Mouse (Mus musculus) midbrain, embryonic 16.5 days (tissue): Measurements from ENCODE around the gene Gpr176. TPM values are rescaled to one million over a fixed set of nuclear protein-coding genes. Genes with fewer than 3 reads are reported as not detected.

Source experiments
- ATAC-seq: fragments of 200-750 bp; cut with Nextera tagmentation; 2 replicates; pipeline ENCODE4 v1.8.0; 2017; ENCODE audit warnings: moderate TSS enrichment
- H3K27ac ChIP-seq: fragments of 300-500 bp; sonication (generic); 2 replicates; pipeline ENCODE4 v1.5.1; 2014; ENCODE audit warnings: mild to moderate bottlenecking, low read length, mixed read lengths
- H3K27me3 ChIP-seq: fragments of 300-500 bp; sonication (generic); 2 replicates; pipeline ENCODE4 v1.6.1; 2014; ENCODE audit warnings: low read depth, low read length, mixed read lengths; ENCODE audit not compliant: control insufficient read depth, insufficient read depth
- H3K36me3 ChIP-seq: fragments of 300-500 bp; sonication (generic); 2 replicates; pipeline ENCODE4 v1.6.1; 2014; ENCODE audit warnings: mild to moderate bottlenecking, low read length, moderate library complexity, mixed read lengths; ENCODE audit not compliant: control insufficient read depth, insufficient read depth
- H3K4me1 ChIP-seq: fragments of 300-500 bp; sonication (generic); 2 replicates; pipeline ENCODE4 v1.6.1; 2014; ENCODE audit warnings: mild to moderate bottlenecking, low read length, mixed read lengths; ENCODE audit not compliant: control insufficient read depth, insufficient read depth
- H3K4me2 ChIP-seq: fragments of 300-500 bp; sonication (generic); 2 replicates; pipeline ENCODE4 v1.6.1; 2014; ENCODE audit warnings: mild to moderate bottlenecking, low read length, mixed read lengths
- H3K4me3 ChIP-seq: fragments of 300-500 bp; sonication (generic); 2 replicates; pipeline ENCODE4 v1.5.1; 2014; ENCODE audit warnings: low read depth, mild to moderate bottlenecking, low read length, moderate library complexity, mixed read lengths
- H3K9ac ChIP-seq: fragments of 300-500 bp; sonication (generic); 2 replicates; pipeline ENCODE4 v1.6.1; 2014; ENCODE audit warnings: low read depth, low read length, mixed read lengths
- H3K9me3 ChIP-seq: fragments of 300-500 bp; sonication (generic); replicated peaks from 2 replicates; pipeline ENCODE4 v1.6.1; 2014; ENCODE audit warnings: mild to moderate bottlenecking, low read length, mixed read lengths; ENCODE audit not compliant: control insufficient read depth, poor library complexity, severe bottlenecking
- WGBS: fragments of 180-500 bp; shearing (Covaris S2); extraction: QIAGEN DNeasy Blood & Tissue Kit; methylation state at CpG from one replicate; pipeline ENCODE4 v1.1.7; 2014; 5-methylcytosine and 5-hydroxymethylcytosine counted together
- polyA plus RNA-seq: library from polyadenylated mRNA; unstranded; fragments of >200 nt; fragmentation: Nextera tagmentation; extraction: Ambion mirVana; gene quantifications from 2 replicates; pipeline ENCODE4 v1.2.1, GENCODE M21; 2015

The Gpr176 gene
- polyA plus RNA-seq, 1 experiment from 2014 or later, result 7.7 TPM

DNA sequence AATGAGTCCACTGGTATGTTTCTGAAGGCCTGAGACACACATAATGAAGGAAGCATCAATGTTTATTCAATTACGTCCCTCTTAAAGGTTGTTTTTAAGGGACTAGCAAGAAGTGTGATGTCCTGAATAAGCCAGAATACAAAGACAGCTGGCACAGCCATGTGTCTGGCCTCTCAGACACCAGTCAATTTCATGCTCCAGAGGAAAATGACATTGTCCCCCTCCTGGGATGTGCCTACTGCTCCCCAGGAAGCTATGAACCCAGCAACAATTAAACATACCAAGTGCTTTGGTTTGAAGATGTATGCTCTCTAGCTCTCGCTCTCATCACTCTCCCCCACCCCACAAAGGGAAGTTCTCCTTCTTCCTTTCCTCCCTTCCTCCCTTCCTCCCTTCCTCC, 56.3 kb downstream of the Gpr176 start:
- H3K9ac ChIP-seq, result no peak overlapping the region
- peaks cover 12% of the 10 kb centered on the region for H3K4me1 ChIP-seq
- no peaks in the 10 kb centered on the region for H3K27me3 ChIP-seq
- H3K4me3 ChIP-seq, result no peak overlapping the region
- H3K27ac ChIP-seq, result no peak overlapping the region
- no peaks in the 10 kb centered on the region for H3K36me3 ChIP-seq
- no peaks in the 10 kb centered on the region for H3K9me3 ChIP-seq
- 53% methylated on average over 2 of the region's 2 CpGs for WGBS
- no peak for ATAC-seq
- H3K4me2 ChIP-seq, result no peak overlapping the region

DNA sequence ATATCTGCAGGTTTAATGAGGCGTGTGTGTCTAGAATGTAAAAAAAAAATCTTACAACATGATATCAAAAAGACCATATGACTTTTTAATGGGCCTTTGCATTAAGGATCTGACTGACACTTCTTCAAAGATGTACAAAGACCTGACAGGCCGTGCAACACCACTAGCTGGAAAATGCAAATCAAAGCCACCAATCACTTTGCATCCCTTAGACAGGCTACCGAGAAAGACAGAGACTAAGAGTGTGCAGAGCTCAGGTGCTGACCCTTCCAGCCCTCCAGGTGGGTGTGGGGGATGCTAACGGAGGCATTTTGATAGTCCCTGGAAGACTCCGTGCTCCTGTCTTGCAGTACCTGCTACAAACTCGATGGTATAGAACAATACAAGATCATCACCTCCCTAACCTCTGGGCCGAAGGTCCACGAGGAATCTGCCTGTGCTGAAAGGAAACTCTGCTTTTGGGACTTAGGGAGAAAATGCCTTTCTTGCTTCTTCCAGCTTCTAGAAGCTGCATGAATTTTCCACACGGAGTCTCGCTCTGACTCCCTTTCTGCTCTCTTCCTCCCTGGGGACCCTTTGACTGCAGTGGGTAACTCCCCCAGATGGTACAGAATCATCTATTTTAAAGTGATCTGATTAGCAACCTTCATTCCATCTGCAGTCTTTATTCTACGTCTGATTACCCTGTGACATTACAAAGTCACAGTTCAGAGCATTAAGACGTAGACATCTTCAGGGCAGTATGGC, 57.4 kb downstream of the Gpr176 start:
- Histone ChIP-seq H3K4me3 (no peak overlapping the region), H3K36me3 (no peaks in the 10 kb centered on the region), H3K27ac (no peak overlapping the region), H3K4me1 (peaks cover 12% of the 10 kb centered on the region), H3K9me3 (no peaks in the 10 kb centered on the region), H3K9ac (no peak overlapping the region), H3K27me3 (no peaks in the 10 kb centered on the region), H3K4me2 (no peak overlapping the region)
- WGBS, result 84% methylated on average over 12 of the region's 12 CpGs
- no peak for ATAC-seq

DNA sequence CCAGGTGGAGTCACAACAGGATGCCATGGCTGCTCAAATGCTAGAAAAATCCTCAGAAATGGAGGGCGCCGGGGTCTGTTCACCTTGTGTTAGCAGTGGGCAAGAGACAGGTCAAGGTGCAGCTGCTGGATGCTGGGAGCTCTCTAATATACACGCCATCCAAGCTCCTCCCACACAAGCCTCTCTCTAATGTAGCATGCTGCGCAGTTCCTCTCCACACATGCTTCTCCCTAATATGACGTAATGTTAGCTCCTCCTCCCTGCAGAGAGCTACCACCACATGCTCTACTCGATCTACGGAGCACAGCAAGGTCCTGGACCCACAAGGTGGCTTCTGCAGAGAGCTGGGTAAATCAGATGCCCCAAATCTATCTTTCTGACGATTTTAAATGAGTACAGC, 65.7 kb downstream of the Gpr176 start:
- Histone ChIP-seq H3K4me2 (no peak overlapping the region), H3K4me3 (no peak overlapping the region), H3K36me3 (no peaks in the 10 kb centered on the region), H3K9me3 (no peaks in the 10 kb centered on the region), H3K9ac (no peak overlapping the region), H3K4me1 (no peaks in the 10 kb centered on the region), H3K27ac (no peak overlapping the region), H3K27me3 (no peaks in the 10 kb centered on the region)
- peak; percentile 33; the same call in 1 of the 2 replicates for ATAC-seq
- 72% methylated on average over 8 of the region's 8 CpGs for WGBS

DNA sequence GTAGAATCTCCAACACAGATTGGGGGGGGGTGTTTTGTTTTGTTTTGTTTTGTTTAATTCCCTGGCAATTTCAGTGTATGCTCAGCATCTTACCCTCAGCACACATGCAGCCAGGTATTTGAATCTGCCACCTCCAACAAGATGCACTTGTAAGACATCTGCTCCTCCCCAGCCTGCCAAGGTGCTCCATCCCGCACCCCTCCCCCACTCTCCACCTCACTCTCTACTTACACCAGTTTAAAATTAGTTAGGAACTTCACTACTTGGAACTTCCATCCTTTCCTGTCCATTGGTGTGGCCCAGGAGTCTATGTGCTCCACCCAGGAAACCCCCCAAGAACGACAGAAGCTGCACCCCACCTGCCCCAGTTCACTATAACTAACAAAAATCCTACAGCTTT, 66.3 kb downstream of the Gpr176 start:
- no peaks in the 10 kb centered on the region for H3K9me3 ChIP-seq
- H3K27me3 ChIP-seq, result no peaks in the 10 kb centered on the region
- H3K36me3 ChIP-seq, result no peaks in the 10 kb centered on the region
- no peak overlapping the region for H3K27ac ChIP-seq
- no peaks in the 10 kb centered on the region for H3K4me1 ChIP-seq
- WGBS, result 73% methylated on average over 2 of the region's 2 CpGs
- no peak for ATAC-seq
- H3K4me2 ChIP-seq, result no peak overlapping the region
- no peak overlapping the region for H3K9ac ChIP-seq
- no peak overlapping the region for H3K4me3 ChIP-seq

DNA sequence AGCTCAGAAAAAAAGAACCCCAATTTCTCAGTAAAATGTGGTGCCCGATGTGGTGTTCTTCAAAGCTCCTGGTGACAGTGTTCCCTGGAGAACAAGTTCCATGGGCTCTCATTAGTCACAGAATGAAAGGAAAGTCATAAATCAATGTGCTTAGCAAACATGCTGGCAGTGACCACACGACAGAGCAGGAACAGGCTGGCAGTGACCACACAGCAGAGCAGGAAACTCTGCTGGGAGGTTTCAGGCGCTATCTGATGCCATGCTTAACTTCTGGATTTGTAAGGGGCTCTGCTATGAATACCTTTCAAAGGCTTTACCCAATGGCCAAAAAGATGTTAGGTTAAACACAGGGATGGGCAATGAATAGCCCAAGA, 66.7 kb downstream of the Gpr176 start:
- Histone ChIP-seq H3K9ac (no peak overlapping the region), H3K36me3 (no peaks in the 10 kb centered on the region), H3K27ac (no peak overlapping the region), H3K4me1 (no peaks in the 10 kb centered on the region), H3K4me3 (no peak overlapping the region), H3K9me3 (no peaks in the 10 kb centered on the region), H3K4me2 (no peak overlapping the region), H3K27me3 (no peaks in the 10 kb centered on the region)
- ATAC-seq, result no peak
- WGBS, result 66% methylated on average over 3 of the region's 3 CpGs

DNA sequence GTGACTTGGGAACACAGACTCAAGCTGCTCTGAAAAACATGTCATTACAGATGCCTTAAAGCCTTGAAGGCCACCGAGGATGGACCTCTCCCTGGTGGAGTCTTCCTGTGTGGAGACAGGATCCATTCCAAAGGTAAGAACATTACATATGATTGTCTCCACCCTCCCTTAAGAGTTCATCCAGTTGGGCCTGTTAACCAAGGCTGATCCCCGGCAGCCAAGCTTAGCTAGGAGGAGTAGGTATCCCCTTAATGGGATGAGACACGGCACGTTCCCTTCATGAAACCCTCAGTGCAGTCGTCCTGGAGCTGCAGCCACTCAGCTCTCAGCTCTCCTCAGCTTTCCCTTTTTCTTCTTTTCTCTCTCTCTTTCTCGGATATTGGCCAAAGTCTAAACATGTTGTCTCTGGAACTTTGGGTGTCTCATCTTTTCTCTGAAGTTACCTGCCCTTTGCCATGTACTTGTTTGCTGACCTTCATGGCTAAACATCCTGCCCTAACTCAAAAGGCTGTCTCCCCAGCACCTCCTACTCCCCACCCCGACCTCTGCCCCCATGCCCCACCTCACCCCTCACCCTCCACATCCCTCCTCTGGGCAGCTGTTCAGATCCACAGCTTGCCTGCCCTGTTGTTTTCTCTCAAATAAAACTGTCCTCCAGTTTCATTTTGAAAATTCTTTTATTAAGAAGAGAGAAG, 67.2 kb downstream of the Gpr176 start:
- Histone ChIP-seq H3K27me3 (no peaks in the 10 kb centered on the region), H3K27ac (no peak overlapping the region), H3K36me3 (no peaks in the 10 kb centered on the region), H3K9ac (no peak overlapping the region), H3K9me3 (no peaks in the 10 kb centered on the region), H3K4me2 (no peak overlapping the region), H3K4me1 (no peaks in the 10 kb centered on the region), H3K4me3 (no peak overlapping the region)
- no peak for ATAC-seq
- WGBS, result 65% methylated on average over 7 of the region's 7 CpGs

DNA sequence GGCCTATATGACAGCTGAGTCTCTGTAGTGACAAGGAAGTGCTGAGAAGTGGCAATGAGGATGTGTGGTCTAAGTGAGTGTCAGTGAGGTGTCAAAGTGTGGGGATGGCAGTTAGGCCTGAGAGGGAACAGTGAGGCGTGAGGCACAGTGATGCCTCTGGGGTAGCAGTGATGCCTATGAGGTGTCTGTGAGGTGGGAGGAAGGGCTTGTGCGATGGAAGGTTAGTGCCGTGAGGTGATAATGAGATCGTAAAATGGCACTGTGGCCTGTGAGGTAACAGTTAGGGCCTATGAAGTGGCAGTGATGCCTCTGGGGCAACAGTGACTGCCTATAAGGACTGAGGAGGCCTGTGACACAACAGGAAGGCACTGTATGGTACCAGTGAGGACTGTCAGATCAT, 69.8 kb downstream of the Gpr176 start:
- Histone ChIP-seq H3K9ac (no peak overlapping the region), H3K27ac (no peak overlapping the region), H3K27me3 (no peaks in the 10 kb centered on the region), H3K4me2 (no peak overlapping the region), H3K9me3 (no peaks in the 10 kb centered on the region), H3K4me3 (no peak overlapping the region), H3K4me1 (no peaks in the 10 kb centered on the region), H3K36me3 (no peaks in the 10 kb centered on the region)
- 81% methylated on average over 4 of the region's 4 CpGs for WGBS
- ATAC-seq, result no peak

DNA sequence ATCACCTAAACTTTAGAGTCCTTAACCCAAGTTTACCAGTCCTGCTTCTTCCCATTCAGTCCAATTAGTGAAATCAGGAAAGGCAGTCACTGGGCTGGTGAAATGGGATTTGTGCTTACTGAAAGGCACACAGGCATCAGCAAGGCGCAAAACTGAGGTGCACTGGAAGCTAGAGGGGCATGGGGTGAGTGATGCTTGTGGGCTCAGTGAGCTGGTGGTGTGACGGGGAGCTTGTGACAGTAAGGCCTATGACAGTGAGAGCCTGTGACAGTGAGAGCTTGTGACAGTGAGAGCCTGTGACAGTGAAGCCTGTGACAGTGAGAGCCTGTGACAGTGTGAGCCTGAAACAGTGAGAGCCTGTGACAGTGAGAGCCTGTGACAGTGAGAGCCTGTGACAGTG, 71.6 kb downstream of the Gpr176 start:
- no peaks in the 10 kb centered on the region for H3K36me3 ChIP-seq
- H3K27me3 ChIP-seq, result no peaks in the 10 kb centered on the region
- no peak overlapping the region for H3K27ac ChIP-seq
- H3K4me1 ChIP-seq, result no peaks in the 10 kb centered on the region
- H3K9ac ChIP-seq, result no peak overlapping the region
- 74% methylated on average over 2 of the region's 2 CpGs for WGBS
- H3K9me3 ChIP-seq, result no peaks in the 10 kb centered on the region
- no peak overlapping the region for H3K4me2 ChIP-seq
- no peak for ATAC-seq
- no peak overlapping the region for H3K4me3 ChIP-seq

DNA sequence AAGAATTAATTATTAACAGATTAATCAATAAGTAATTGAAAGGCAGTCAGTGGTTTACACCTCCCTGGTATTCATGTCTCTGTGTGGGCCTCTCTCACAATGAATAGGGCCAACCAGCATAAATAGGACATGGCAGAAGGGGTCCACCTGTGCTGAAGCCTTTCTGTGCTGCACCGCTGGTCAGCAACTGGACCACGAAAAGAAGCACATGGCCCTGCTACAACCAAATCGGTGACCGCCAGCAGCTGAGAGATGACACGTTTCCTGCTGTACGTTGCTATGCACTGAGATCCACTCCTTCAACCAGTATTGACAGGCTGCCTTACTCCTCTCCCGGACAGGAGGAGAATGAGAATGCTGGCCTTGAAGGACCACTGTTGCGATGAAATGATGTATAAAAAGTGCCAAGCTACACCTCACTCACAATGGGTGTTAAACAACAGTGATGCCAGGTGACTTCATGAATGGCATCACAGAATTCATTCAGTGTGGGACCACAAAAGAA, 72.1 kb downstream of the Gpr176 start:
- no peak overlapping the region for H3K4me2 ChIP-seq
- no peak for ATAC-seq
- H3K4me1 ChIP-seq, result no peaks in the 10 kb centered on the region
- no peaks in the 10 kb centered on the region for H3K36me3 ChIP-seq
- no peaks in the 10 kb centered on the region for H3K27me3 ChIP-seq
- 70% methylated on average over 8 of the region's 8 CpGs for WGBS
- H3K4me3 ChIP-seq, result no peak overlapping the region
- no peak overlapping the region for H3K27ac ChIP-seq
- H3K9ac ChIP-seq, result no peak overlapping the region
- no peaks in the 10 kb centered on the region for H3K9me3 ChIP-seq
